Mouse (Mus musculus): ENCODE results near the gene Gm20773. TPM values are rescaled to one million over a fixed set of nuclear protein-coding genes. Genes with fewer than 3 reads are reported as not detected.
"Not testable (repeated sequence)": the region's sequence is repeated elsewhere in the genome, so short reads cannot be mapped to it uniquely, and the experiment has no call there.

Gene Gm20773
- not detected in 2 replicates for polyA plus RNA-seq (2014; fragmentation: Nextera tagmentation; extraction: Ambion mirVana)

DNA sequence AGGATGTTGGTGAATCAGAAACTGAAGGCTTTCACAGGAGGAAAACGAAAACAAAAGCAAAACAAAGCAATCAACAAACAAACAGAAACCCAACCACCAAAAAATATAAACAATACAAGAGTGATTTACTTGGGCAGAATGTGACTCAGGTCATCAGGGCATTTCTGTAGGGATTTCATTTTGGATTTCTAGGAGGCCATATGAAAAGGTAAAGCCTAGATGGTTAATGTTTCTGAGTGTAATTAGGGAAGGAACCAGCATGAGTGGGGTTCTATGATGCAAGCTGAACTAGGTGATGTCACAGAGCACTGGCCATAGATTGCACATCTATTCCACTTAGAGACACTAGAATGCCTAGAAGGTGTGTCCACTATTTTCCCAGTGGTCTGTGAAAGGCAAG, at the start of gene Gm20773:
Gene Gm20773 (plus strand): TSS at position 301 of the 400 bp plus-strand sequence.
- H3K36me3 ChIP-seq (ENCODE audit: control insufficient read depth, insufficient read depth, low read length); H3K4me1 ChIP-seq (ENCODE audit: control insufficient read depth, insufficient read depth, low read length); H3K9ac ChIP-seq (ENCODE audit: low read depth, low read length); ATAC-seq (replicated peaks; ENCODE audit: insufficient number of reproducible peaks, low FRiP score, low TSS enrichment); H3K4me3 ChIP-seq (ENCODE audit: low read depth, low read length); H3K4me2 ChIP-seq; H3K9me3 ChIP-seq (replicated peaks; ENCODE audit: control insufficient read depth, low read length); H3K27ac ChIP-seq (ENCODE audit: low read depth, low read length); H3K27me3 ChIP-seq (ENCODE audit: control insufficient read depth, insufficient read depth, low read length): not testable (repeated sequence)
- WGBS (ENCODE audit: insufficient replicate concordance), result no CpG with 5 or more reads among the region's 1 CpGs

DNA sequence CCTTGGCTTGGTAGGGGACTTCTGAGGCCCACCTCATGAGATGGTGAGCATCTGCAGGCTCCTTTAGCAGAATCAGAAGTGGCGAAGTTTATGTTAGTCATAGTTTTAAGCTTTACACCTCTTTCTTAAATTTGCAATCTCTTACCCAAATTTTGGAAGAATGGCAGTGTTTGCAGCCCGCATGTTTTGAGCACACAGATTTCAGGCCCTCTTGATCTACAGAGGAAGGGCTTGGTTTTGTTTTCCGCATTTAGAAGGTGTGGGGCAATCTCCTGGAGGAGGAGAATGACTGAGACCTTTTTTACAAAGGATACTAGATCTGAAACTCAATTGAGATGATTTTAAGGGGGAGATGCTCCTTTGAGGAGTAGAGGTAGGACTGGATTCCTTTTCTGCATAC, 28.3 kb upstream of the Gm20773 start, which contains the start of gene Gm21866:
Gene Gm21866 (minus strand): TSS at position 101 of the 400 bp plus-strand sequence.
- not testable (repeated sequence) for H3K9me3 ChIP-seq (replicated peaks; ENCODE audit: control insufficient read depth, low read length); H3K4me2 ChIP-seq; H3K4me3 ChIP-seq (ENCODE audit: low read depth, low read length); H3K9ac ChIP-seq (ENCODE audit: low read depth, low read length); H3K4me1 ChIP-seq (ENCODE audit: control insufficient read depth, insufficient read depth, low read length); H3K27me3 ChIP-seq (ENCODE audit: control insufficient read depth, insufficient read depth, low read length); H3K36me3 ChIP-seq (ENCODE audit: control insufficient read depth, insufficient read depth, low read length); ATAC-seq (replicated peaks; ENCODE audit: insufficient number of reproducible peaks, low FRiP score, low TSS enrichment); H3K27ac ChIP-seq (ENCODE audit: low read depth, low read length)
- WGBS (ENCODE audit: insufficient replicate concordance), result 75% methylated on average over 1 of the region's 3 CpGs

Other genes starting within 250 kb of the Gm20773 start
- not detected in 2 replicates for gene Gm21440, start 241.6 kb upstream of the Gm20773 start, polyA plus RNA-seq (2014; fragmentation: Nextera tagmentation; extraction: Ambion mirVana)
- not detected in 2 replicates for gene Gm21454, start 241.6 kb upstream of the Gm20773 start, polyA plus RNA-seq (2014; fragmentation: Nextera tagmentation; extraction: Ambion mirVana)
- not detected in 2 replicates for gene Gm21725, start 145.0 kb upstream of the Gm20773 start, polyA plus RNA-seq (2014; fragmentation: Nextera tagmentation; extraction: Ambion mirVana)
- not detected in 2 replicates for gene Gm21866, start 28.4 kb upstream of the Gm20773 start, polyA plus RNA-seq (2014; fragmentation: Nextera tagmentation; extraction: Ambion mirVana)

Data from heart, embryonic 11.5 days (tissue).